Mouse (Mus musculus): ENCODE results near the gene Trim30d.

DNA sequence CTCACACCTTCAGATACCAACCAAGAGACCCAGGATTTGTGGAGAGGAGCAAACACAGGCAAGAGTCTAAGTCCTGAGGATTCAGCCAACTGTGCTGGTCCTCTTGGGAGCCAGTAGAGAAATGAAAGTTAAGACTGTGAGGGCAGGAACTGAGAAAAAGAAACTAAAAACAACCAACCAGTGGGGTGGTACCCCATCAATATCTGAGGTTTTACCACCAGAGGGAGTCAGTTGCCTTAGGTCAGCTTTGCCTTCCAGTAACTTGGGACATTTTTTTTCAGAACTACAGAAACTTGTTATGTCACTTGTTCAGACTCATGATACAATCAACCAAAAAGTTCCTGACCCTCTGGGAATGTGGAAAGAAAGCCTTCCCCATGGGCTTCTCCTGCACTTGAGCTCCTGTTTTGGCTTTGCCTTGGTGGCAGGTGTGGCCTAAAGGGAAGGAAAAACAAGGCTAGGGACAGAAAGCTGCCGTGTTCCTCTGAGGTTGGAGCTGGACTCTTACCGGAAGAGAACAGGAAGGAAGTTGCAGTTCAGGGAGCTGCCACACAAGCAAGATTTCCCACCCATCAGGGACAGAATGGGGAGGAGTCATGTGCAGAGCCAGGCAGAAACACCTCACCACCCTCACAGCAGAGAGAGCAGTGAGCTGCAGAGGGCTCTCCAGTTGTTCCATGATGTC, 61.5 kb downstream of the Trim30d start:
- TF ChIP-seq CTCF (IDR thresholded peaks at IDR 0.05; ENCODE audit: control insufficient read depth, insufficient read depth, insufficient read length) (no peak), USF1 (IDR thresholded peaks at IDR 0.05; ENCODE audit: low read depth) (no peak), MAX (IDR thresholded peaks at IDR 0.05) (no peak), MYOD1 (IDR thresholded peaks at IDR 0.05; ENCODE audit: control insufficient read depth, insufficient read length, low read depth) (no peak)
